Mouse (Mus musculus): ENCODE data around the gene Lcorl.

Lcorl gene

GRCm38 (mm10) chr5:45857254-45858011 lies at the start of gene Lcorl:
TSS of gene Lcorl (minus strand) at chr5:45857615.
- DNase-seq: peak; percentile 94 to 97

- DNase-seq: no peak
These were observed 47.3 kb upstream of the Lcorl start for GRCm38 (mm10) chr5:45904683-45905082.

DNA sequence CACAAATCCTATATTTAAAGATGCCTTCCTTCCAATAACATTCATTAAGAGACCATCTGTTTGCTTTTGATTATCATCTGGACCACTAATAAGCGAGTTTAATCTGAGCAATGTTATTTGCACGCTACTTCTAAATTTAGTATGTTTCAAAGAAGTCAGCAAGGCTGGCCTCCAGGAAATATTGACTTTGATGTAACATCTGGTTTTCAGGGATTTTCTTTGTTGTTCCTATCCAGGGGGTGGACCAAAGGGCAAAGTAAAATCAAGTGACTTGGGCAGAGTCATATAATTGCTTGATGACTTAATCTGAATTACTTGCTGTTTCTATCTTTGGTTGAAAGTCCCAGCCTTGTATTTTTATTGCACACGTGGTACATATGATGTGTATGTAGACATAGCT lies 45.8 kb upstream of the Lcorl start:
- no peak for DNase-seq

DNA sequence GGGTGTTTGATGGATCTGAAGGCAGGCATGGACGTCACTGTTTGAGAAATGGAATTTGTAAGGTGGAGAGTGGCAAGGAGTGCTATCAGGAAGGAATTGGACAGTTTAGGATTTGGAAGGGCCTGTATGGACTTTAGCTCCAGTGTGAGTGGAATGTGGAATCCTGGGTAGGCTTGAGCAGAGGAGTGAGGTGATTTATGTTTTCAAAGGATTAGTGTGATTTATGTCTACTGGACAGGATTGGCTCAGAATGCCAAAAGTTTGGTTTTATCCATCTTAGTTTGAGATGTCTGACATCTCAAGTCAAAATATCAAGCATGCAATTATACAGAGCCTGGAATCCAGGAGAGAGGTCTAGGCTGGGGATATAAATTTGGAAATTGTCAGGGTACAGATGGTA lies 37.9 kb upstream of the Lcorl start:
- DNase-seq: no peak

GRCm38 (mm10) chr5:45893696-45894095 lies 36.3 kb upstream of the Lcorl start:
- DNase-seq: no peak

- DNase-seq: no peak
These were observed 18.9 kb upstream of the Lcorl start for GRCm38 (mm10) chr5:45876328-45876727.

DNA sequence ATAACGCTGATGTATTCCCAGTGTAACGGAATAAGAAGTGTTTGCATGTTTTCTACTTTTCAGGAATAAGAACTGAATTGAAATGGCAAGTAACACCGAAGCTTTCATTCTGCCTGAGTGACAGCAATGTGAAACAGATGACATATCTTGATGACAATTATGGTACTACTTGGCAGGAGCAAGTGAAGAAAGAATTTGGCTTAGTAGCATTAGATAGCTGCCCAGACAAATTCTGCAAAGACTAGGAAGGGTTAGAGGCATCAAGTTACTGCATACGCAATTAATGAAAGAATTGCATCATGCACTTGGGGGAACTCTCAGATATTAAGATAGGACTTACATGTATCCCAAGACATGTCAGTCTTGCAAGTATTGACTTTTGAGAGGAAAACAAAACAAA lies 18.1 kb upstream of the Lcorl start:
- DNase-seq: no peak

DNA sequence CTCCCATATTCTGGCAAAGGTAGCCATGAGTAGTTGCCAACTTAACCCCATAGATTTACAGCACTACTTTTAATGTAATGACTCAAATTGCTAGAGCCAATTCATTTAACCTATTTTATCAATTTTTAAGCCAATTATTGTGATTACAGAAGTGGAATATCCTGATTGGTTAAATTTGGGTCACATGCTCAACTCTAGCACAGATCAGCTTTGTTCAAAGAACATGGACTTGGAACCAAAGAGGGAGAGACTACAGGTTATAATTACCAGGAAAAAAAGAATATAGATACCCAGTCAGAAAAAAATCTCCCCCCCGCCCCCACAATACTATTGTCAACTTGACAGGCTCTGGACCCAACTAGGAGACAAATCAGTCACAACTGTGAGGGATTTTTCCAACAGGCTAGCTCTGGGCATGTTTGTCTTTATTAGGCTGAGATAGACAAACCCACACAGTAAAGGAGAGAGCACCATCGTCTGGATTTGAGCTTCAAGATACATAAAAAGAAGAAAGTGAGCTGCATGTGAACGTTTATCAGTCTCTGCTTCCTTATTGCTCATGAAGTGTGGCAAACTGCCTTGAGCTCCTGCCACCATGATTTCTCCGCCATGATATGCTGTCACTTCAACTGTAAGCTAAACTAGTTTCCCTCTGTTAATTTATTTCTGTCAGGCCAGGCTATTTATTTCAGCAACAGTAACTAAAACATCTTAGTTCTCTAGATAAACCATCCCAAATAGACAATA lies 17.0 kb upstream of the Lcorl start:
- DNase-seq: no peak

DNA sequence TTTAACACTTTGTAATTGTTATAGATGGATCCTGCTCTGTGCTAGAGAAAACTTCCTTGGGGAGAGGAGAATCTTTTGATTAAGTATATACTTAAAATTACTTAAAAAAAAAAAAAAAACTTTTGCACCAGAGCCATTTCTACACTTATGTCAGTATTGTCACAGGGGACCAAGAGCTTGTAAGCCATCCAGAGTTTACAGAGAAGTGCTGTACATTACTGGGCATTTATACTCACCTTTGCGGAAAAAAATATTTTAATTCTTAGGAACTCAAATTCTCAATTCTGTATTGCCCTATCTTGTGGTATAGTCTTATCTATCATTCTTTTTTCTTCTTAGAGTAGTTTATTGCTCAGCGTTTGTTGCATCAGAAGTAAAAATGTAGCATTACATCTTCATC lies 953 bp upstream of the Lcorl start:
- no peak for DNase-seq

DNA sequence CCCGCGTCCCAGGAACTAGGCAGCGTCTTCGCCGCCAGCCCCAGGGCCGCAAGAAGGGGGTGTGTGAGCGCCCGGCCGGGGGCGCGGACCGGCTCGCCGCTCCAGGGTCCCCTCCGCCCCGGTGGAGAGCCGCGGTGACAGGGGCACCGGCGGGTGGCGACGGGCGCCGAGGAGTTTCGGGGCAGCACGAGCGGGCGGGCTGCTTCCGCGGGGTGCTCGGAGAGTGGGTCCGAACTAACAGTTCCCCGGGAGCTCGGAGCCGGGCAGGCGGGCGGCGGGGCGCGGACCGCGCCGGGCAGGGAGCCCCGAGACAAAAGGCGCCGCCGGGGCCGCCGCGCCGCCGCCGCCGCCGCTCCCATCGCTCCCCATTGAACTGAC lies 550 bp downstream of the Lcorl start:
- DNase-seq: no peak

DNA sequence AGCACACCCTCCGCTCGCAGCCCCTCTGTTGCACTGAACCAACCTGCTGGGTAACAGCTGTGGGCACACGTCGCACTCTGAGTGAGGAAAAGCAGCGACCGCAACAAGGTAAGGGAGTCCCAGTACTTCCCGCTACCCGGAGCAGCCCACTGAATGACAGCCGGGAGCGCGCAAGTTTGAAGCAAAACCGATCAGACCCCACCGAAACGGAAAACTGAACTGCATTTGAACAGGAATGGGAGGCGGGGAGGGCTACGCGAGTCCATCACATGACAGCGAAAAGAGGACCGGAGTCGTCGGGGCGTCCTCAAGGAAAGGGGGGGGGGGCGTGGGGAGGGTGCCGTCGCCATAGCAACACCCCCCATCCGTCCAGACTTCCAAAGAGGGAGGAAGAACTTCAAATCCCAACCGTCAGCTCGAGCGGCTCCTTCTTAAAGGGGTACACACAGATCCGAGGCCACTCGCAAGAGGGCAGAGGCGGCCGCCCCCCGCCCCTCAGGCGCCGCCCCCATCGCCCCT lies 1.1 kb downstream of the Lcorl start:
- DNase-seq: peak; percentile 45 to 49

DNA sequence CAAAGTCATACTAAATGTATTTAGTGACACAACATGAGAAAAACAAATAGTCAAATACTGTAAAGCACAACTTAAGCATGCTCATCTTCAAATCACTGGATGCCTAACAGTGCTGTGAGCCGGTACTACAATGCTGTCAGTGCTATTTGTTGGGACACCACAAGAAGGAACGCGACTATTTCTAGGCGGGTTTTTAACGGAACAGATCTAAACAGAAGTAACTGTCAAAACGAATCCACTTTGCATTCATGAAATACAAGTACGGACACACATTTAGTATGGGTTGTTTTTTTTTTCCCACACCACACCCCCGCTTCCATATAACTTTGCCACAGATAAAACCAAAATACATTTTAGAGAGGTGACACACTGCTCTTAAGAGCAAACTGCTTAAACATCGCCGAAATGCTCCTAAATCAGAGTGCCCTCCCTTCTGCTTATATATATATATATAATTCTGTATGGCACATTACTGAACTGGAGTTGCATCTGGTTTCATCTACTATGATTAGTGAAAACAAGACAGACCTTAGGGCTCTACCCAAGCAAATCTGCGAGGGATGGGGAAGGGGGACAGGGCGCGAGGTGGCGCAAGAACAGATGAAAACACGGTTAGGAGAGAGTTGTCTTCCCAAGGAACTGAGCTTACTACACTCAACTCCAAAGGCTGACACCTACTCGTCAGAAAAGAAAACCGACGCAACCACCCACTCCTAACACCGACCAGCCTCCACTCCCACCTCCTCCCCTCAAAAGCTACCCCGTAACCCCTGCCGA lies 1.7 kb downstream of the Lcorl start:
- peak; percentile 48 to 57 for DNase-seq

DNA sequence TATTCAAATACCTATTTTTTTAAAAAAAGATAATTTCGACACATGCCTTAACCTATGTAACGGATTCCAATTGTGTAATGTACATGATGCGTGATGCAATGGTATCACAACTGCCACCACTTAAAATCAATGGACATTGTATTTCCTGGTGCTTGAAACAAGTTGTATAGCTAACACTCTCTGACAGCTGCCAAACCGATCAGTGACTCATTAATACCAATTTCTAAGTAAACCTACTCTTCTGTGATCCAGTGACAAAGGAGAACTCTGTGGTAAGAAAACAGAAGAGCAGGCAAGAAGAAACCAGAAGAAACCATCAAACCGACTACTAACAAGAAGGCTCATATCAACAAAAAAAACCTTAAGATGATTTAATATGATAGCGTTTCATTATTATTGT lies 12.7 kb downstream of the Lcorl start:
- DNase-seq: no peak

DNA sequence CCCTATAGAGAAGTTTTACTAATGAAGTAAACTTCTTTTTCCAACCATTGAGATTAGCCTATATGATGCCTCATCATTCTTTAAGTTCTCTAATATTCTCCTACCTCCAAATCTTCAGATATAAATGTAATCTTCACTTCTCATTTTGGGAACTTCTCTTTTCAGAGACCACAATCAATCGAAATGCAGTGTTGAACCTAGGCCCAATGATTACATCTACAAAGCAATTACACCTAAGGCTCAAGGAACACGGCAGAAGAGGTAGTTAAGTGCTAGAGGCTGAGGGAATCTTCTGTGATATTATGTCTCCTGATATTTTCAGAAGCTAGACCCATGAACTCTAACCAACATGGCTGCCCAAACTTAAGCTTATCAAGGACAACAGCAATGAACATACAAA lies 22.3 kb downstream of the Lcorl start:
- no peak for DNase-seq

GRCm38 (mm10) chr5:45811527-45811926 lies 45.9 kb downstream of the Lcorl start:
- no peak for DNase-seq

DNA sequence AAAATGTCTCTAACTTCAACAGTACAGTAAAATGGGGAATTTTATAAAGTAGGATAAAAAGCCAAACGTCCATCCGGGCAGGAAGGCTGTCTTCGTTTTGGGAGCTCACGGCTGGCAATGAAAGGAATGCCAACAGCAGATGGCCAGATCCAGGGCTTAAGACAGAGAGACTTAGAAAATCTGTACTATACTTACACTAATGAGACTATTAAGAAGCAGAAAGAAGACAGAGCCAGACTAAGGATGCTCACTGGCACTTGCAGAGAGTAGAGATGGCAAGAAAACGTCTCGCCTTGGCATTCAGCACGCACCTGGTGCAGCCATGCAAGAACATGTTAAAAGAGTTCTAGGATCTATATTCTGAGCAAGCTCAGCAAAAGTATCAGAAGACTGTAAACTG lies 65.6 kb downstream of the Lcorl start:
- DNase-seq: peak; percentile 7 to 17

GRCm38 (mm10) chr5:45790221-45790620 lies 67.2 kb downstream of the Lcorl start:
- no peak for DNase-seq

- no peak for DNase-seq
These were observed 99.8 kb downstream of the Lcorl start for GRCm38 (mm10) chr5:45757502-45758121.

DNA sequence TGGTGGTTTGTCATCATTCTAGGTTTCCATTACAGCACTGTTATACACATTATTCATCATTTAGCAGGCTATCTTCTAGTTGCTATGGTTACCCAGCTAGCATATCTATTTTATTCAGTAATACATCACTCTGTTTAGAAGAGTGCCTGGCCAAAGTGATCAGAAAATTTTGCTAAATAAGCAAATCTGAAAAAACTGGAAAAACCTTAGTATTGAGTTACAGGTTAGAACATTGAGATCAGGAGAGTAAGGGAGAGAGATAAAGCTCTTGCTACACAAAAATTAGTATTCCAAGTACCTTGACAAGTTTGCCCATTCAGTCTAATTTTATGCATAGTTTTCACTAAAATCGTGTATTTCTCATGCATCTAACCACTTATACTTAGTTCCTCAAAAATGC lies 119.5 kb downstream of the Lcorl start:
- no peak for DNase-seq

DNA sequence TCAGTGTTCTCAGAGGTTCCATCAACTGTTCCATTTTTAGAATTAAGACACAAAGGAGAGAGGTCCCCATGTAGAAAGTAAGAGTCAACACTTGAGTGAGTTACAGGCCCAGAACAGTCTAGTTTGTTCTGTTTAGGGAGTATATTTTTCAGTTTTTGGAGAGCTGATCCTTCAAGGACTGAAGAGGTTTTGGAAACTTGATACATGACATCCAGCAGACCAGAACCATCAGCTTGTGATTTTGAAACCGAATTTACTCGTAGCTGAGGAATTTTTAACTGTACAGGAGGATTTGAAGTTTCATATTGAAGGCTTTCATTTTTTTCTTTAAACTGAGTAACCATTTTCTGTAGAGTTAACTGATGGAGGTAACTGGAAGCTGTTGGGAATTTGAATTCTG lies 123.7 kb downstream of the Lcorl start:
- DNase-seq: no peak

GRCm38 (mm10) chr5:45718848-45719488 lies 138.4 kb downstream of the Lcorl start:
- no peak for DNase-seq

- DNase-seq: no peak
These were observed 147.8 kb downstream of the Lcorl start for GRCm38 (mm10) chr5:45709653-45710052.

GRCm38 (mm10) chr5:45706811-45707210 lies 150.6 kb downstream of the Lcorl start:
- DNase-seq: no peak

All from cerebellum, adult 18-20 months (tissue).